Mouse (Mus musculus): ENCODE results near the gene Hoxc5. TPM values are rescaled to one million over a fixed set of nuclear protein-coding genes. Genes with fewer than 3 reads are reported as not detected.

Hoxc5 gene
- polyA plus RNA-seq, 1 experiment from 2014 or later: 5.1 TPM

GRCm38 (mm10) chr15:103030142-103030541 is 62.9 kb downstream of the Hoxc5 start:
- no peak for ATAC-seq (ENCODE audit: low FRiP score, low TSS enrichment)
- Histone ChIP-seq H3K4me3 (ENCODE audit: low read length) (no peak overlapping the region), H3K27me3 (ENCODE audit: control insufficient read depth, insufficient read depth, low read length) (0 out of 2 replicates have a peak, but pooled peaks cover 6% of the 10 kb centered on the region), H3K27ac (ENCODE audit: low read depth, low read length) (no peak overlapping the region), H3K4me2 (replicated peaks; ENCODE audit: low read depth, low read length) (no peak overlapping the region; the same call in 1 of the 2 replicates), H3K9ac (ENCODE audit: low read depth, low read length) (no peak overlapping the region), H3K9me3 (ENCODE audit: control insufficient read depth, low read length) (no peaks in the 10 kb centered on the region), H3K4me1 (ENCODE audit: control insufficient read depth, insufficient read depth, low read length) (peaks cover 64% of the 10 kb centered on the region), H3K36me3 (ENCODE audit: control insufficient read depth, insufficient read depth, low read length) (no peaks in the 10 kb centered on the region)
- 26% methylated on average over 8 of the region's 8 CpGs for WGBS

DNA sequence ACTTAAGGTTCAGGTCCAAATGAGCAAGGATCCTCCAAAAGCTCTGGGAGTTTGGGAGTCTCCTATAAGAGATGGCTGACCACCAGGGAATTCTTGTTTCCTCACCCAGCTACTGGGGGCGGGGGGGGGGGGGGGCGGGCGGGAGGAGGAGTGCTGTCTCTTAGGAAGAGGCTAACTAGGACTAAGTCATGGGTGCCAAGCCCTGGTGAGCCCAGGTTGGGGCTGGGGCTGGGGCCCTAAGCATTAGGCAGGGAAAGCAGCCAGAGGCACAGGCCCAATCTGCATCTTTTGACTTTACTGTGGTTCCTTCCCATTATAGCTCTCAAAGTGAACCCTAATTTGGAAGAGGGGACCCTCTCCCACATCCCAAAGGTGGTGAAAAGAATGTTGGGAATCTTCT is 64.9 kb downstream of the Hoxc5 start:
- Histone ChIP-seq H3K4me1 (ENCODE audit: control insufficient read depth, insufficient read depth, low read length) (peaks cover 62% of the 10 kb centered on the region), H3K4me2 (replicated peaks; ENCODE audit: low read depth, low read length) (peak overlapping the region; percentile 19; the same call in 1 of the 2 replicates), H3K27me3 (ENCODE audit: control insufficient read depth, insufficient read depth, low read length) (0 out of 2 replicates have a peak, but pooled peaks cover 6% of the 10 kb centered on the region), H3K4me3 (ENCODE audit: low read length) (no peak overlapping the region), H3K9me3 (ENCODE audit: control insufficient read depth, low read length) (no peaks in the 10 kb centered on the region), H3K36me3 (ENCODE audit: control insufficient read depth, insufficient read depth, low read length) (no peaks in the 10 kb centered on the region), H3K27ac (ENCODE audit: low read depth, low read length) (peak overlapping the region; percentile 71), H3K9ac (ENCODE audit: low read depth, low read length) (0 out of 2 replicates have a peak overlapping the region, but pooled peaks have one; percentile 23)
- no peak for ATAC-seq (ENCODE audit: low FRiP score, low TSS enrichment)
- 0% methylated on average over 2 of the region's 3 CpGs for WGBS

DNA sequence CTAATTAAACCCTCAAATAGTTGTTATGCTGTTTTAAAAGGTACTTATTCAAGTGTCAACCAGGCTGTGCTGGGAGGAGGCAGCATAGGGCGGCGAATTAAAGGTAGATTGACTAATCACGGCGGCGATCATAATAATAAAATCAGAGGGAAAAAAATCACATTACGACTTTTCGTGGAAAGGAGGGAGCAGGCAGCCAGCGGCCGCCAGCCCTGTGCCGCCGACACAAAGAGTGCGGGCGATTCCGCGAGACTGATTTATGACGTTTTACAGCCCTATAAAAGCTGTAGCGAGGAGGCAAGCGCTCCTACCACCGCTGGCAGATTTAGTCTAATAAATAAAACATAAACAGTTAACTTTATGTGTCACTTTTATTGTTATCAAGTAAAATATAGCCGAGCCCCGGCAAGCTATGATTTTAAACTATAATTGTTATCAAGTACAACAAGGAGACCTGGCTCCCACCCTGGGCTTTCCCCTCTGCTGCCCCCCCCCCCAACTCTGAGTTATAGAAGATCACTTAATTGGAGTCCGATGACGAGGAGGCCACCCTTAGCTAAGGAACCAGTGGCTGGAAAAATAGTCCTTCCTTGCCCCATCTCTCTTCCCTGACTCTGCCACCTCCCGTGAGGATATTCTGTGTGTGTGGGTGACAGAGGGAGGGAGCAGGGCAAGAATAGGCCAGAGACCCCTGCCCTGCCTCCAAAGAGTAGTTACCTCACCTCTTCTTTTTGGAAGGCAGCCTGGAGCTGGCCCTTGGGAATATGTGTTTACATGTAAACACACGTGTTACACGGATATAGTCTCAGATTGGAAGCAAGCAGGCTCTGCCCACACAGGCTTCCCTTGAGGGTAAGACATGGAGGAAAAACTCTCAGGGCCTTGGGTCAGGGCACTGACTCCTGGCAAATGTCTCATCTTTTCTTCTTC is 65.7 kb downstream of the Hoxc5 start:
- Histone ChIP-seq H3K4me2 (replicated peaks; ENCODE audit: low read depth, low read length) (peak overlapping the region; percentile 19), H3K27ac (ENCODE audit: low read depth, low read length) (peak overlapping the region; percentile 77), H3K4me1 (ENCODE audit: control insufficient read depth, insufficient read depth, low read length) (peaks cover 55% of the 10 kb centered on the region), H3K4me3 (ENCODE audit: low read length) (no peak overlapping the region; the same call in 1 of the 2 replicates), H3K27me3 (ENCODE audit: control insufficient read depth, insufficient read depth, low read length) (peaks cover 6% of the 10 kb centered on the region; the same call in 1 of the 2 replicates), H3K9me3 (ENCODE audit: control insufficient read depth, low read length) (no peaks in the 10 kb centered on the region), H3K36me3 (ENCODE audit: control insufficient read depth, insufficient read depth, low read length) (no peaks in the 10 kb centered on the region), H3K9ac (ENCODE audit: low read depth, low read length) (no peak overlapping the region)
- 2% methylated on average over 26 of the region's 26 CpGs for WGBS
- 0 out of 2 replicates have a peak, but pooled peaks have one; percentile 8 for ATAC-seq (ENCODE audit: low FRiP score, low TSS enrichment)

DNA sequence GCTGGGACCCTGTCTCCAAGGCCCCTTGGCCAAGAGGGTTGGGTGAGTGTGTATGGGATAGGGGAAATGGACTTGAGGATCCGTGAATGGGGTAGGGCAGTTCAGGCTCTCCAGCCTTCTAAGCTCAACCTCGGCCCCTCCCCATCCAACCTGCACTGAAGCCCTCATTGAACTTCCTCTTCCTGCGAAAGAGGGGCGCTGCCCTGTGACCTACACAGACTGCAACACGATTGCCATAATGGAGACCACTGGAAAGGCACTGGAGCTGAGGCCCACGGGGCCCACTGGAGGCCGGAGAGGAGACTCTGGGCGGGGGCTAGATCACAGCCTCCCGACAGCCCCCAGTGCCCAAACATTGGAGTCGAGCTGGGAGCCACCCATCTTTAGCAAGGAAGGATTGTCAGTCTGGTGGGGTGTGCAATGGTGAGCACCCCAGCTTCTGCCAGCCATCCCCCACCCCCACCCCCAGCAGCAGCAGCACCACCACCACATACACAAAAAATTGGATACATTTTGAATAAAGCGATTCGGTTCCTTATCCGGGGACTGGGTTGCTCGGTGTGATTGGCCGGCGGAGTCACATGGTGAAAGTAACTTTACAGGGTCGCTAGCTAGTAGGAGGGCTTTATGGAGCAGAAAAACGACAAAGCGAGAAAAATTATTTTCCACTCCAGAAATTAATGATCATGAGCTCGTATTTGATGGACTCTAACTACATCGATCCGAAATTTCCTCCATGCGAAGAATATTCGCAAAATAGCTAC is 67.0 kb downstream of the Hoxc5 start:
- H3K4me1 ChIP-seq (ENCODE audit: control insufficient read depth, insufficient read depth, low read length): peaks cover 60% of the 10 kb centered on the region
- no peaks in the 10 kb centered on the region for H3K36me3 ChIP-seq (ENCODE audit: control insufficient read depth, insufficient read depth, low read length)
- ATAC-seq (ENCODE audit: low FRiP score, low TSS enrichment): peak; percentile 19; the same call in 1 of the 2 replicates
- H3K27me3 ChIP-seq (ENCODE audit: control insufficient read depth, insufficient read depth, low read length): peaks cover 6% of the 10 kb centered on the region; the same call in 1 of the 2 replicates
- peak overlapping the region; percentile 74 for H3K4me2 ChIP-seq (replicated peaks; ENCODE audit: low read depth, low read length)
- 5% methylated on average over 24 of the region's 24 CpGs for WGBS
- peak overlapping the region; percentile 46 for H3K4me3 ChIP-seq (ENCODE audit: low read length)
- peak overlapping the region; percentile 90; the same call in 1 of the 2 replicates for H3K27ac ChIP-seq (ENCODE audit: low read depth, low read length)
- H3K9me3 ChIP-seq (ENCODE audit: control insufficient read depth, low read length): no peaks in the 10 kb centered on the region
- peak overlapping the region; percentile 65 for H3K9ac ChIP-seq (ENCODE audit: low read depth, low read length)

- peak overlapping the region; percentile 90; the same call in 1 of the 2 replicates for H3K27ac ChIP-seq (ENCODE audit: low read depth, low read length)
- peak overlapping the region; percentile 74 for H3K4me2 ChIP-seq (replicated peaks; ENCODE audit: low read depth, low read length)
- peak overlapping the region; percentile 65 for H3K9ac ChIP-seq (ENCODE audit: low read depth, low read length)
- peaks cover 66% of the 10 kb centered on the region for H3K4me1 ChIP-seq (ENCODE audit: control insufficient read depth, insufficient read depth, low read length)
- under 1% methylated on average over 34 of the region's 34 CpGs for WGBS
- peak; percentile 90 for ATAC-seq (ENCODE audit: low FRiP score, low TSS enrichment)
- no peaks in the 10 kb centered on the region for H3K36me3 ChIP-seq (ENCODE audit: control insufficient read depth, insufficient read depth, low read length)
- H3K27me3 ChIP-seq (ENCODE audit: control insufficient read depth, insufficient read depth, low read length): peaks cover 6% of the 10 kb centered on the region; the same call in 1 of the 2 replicates
- no peaks in the 10 kb centered on the region for H3K9me3 ChIP-seq (ENCODE audit: control insufficient read depth, low read length)
- peak overlapping the region; percentile 46 for H3K4me3 ChIP-seq (ENCODE audit: low read length)
Observed at GRCm38 (mm10) chr15:103034807-103035547, 67.7 kb downstream of the Hoxc5 start.

DNA sequence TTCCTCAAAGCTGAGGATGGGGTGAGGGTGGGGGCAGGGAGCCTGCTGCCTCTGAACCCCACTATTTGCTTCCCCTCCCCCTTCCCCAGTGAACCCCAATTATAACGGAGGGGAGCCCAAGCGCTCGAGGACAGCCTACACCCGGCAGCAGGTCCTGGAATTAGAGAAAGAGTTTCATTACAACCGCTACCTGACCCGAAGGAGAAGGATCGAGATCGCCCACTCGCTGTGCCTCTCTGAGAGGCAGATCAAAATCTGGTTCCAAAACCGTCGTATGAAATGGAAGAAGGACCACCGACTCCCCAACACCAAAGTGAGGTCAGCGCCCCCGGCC is 68.3 kb downstream of the Hoxc5 start:
- 3% methylated on average over 14 of the region's 14 CpGs for WGBS
- Histone ChIP-seq H3K9me3 (ENCODE audit: control insufficient read depth, low read length) (no peaks in the 10 kb centered on the region), H3K27ac (ENCODE audit: low read depth, low read length) (peak overlapping the region; percentile 66), H3K4me1 (ENCODE audit: control insufficient read depth, insufficient read depth, low read length) (peaks cover 66% of the 10 kb centered on the region), H3K4me3 (ENCODE audit: low read length) (peak overlapping the region; percentile 46), H3K36me3 (ENCODE audit: control insufficient read depth, insufficient read depth, low read length) (no peaks in the 10 kb centered on the region), H3K9ac (ENCODE audit: low read depth, low read length) (peak overlapping the region; percentile 44; the same call in 1 of the 2 replicates), H3K27me3 (ENCODE audit: control insufficient read depth, insufficient read depth, low read length) (peaks cover 6% of the 10 kb centered on the region; the same call in 1 of the 2 replicates), H3K4me2 (replicated peaks; ENCODE audit: low read depth, low read length) (peak overlapping the region; percentile 74)
- ATAC-seq (ENCODE audit: low FRiP score, low TSS enrichment): 0 out of 2 replicates have a peak, but pooled peaks have one; percentile 4

DNA sequence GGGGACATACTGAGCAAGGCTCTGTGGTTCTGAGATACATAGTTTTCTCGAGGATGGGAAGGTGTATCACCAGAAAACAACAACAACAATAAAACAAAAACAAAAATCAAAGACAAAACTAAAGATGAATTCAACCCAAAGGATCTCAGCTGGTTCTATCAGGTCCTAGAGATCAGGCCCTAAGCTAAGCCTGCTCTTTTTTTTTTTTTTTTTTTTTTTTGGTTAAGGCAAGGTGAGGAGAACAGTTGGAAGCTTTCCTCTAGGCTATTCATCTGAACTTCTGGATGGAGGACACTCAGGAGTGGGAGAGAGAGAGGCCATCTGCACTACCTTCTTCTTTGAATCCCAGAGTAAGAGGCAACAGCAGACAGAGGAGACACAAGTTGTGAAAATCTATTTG is 70.3 kb downstream of the Hoxc5 start:
- peak overlapping the region; percentile 24; the same call in 1 of the 2 replicates for H3K27ac ChIP-seq (ENCODE audit: low read depth, low read length)
- WGBS: 22% methylated on average over 1 of the region's 1 CpGs
- H3K9me3 ChIP-seq (ENCODE audit: control insufficient read depth, low read length): no peaks in the 10 kb centered on the region
- H3K4me3 ChIP-seq (ENCODE audit: low read length): no peak overlapping the region
- no peak for ATAC-seq (ENCODE audit: low FRiP score, low TSS enrichment)
- peaks cover 3% of the 10 kb centered on the region; the same call in 1 of the 2 replicates for H3K27me3 ChIP-seq (ENCODE audit: control insufficient read depth, insufficient read depth, low read length)
- no peak overlapping the region; the same call in 1 of the 2 replicates for H3K4me2 ChIP-seq (replicated peaks; ENCODE audit: low read depth, low read length)
- H3K9ac ChIP-seq (ENCODE audit: low read depth, low read length): no peak overlapping the region
- H3K4me1 ChIP-seq (ENCODE audit: control insufficient read depth, insufficient read depth, low read length): peaks cover 75% of the 10 kb centered on the region
- no peaks in the 10 kb centered on the region for H3K36me3 ChIP-seq (ENCODE audit: control insufficient read depth, insufficient read depth, low read length)
